Mouse (Mus musculus) intestine, embryonic 16.5 days (tissue): ENCODE data around the gene En1. TPM values are rescaled to one million over a fixed set of nuclear protein-coding genes. Genes with fewer than 3 reads are reported as not detected.
A peak's percentile ranks its signal among the peaks of the same experiment; 100 is the strongest.

Source experiments
- ATAC-seq: fragments of 200-750 bp; cut with Nextera tagmentation; 2 replicates; pipeline ENCODE4 v1.8.0; 2017; ENCODE audit warnings: moderate TSS enrichment, moderate library complexity
- H3K27ac ChIP-seq: fragments of 300-500 bp; sonication (generic); 2 replicates; pipeline ENCODE4 v1.5.1; 2014; ENCODE audit warnings: mild to moderate bottlenecking, low read length
- H3K27me3 ChIP-seq: fragments of 300-500 bp; sonication (generic); replicated peaks from 2 replicates; pipeline ENCODE4 v1.6.1; 2014; ENCODE audit warnings: low read length, control low read depth, mixed read lengths; ENCODE audit not compliant: control insufficient read depth, insufficient read depth
- H3K36me3 ChIP-seq: fragments of 300-500 bp; sonication (generic); 2 replicates; pipeline ENCODE4 v1.6.1; 2014; ENCODE audit warnings: low read length, control low read depth; ENCODE audit not compliant: control insufficient read depth, insufficient read depth
- H3K4me1 ChIP-seq: fragments of 300-500 bp; sonication (generic); 2 replicates; pipeline ENCODE4 v1.6.1; 2014; ENCODE audit warnings: low read length, control low read depth, mixed read lengths; ENCODE audit not compliant: control insufficient read depth, insufficient read depth
- H3K4me2 ChIP-seq: fragments of 300-500 bp; sonication (generic); 2 replicates; pipeline ENCODE4 v1.6.1; 2014; ENCODE audit warnings: low read depth, low read length, control low read depth
- H3K4me3 ChIP-seq: fragments of 300-500 bp; sonication (generic); 2 replicates; pipeline ENCODE4 v1.5.1; 2014; ENCODE audit warnings: mild to moderate bottlenecking, low read length
- H3K9ac ChIP-seq: fragments of 300-500 bp; sonication (generic); 2 replicates; pipeline ENCODE4 v1.6.1; 2014; ENCODE audit warnings: low read depth, low read length
- H3K9me3 ChIP-seq: fragments of 300-500 bp; sonication (generic); 2 replicates; pipeline ENCODE4 v1.6.1; 2016; ENCODE audit warnings: low read length, control low read depth; ENCODE audit not compliant: control insufficient read depth
- WGBS: fragments of 180-500 bp; shearing (Covaris S2); extraction: QIAGEN DNeasy Blood & Tissue Kit; methylation state at CpG from one replicate; pipeline ENCODE4 v1.1.7; 2014; 5-methylcytosine and 5-hydroxymethylcytosine counted together
- polyA plus RNA-seq: library from polyadenylated mRNA; unstranded; fragments of >200 nt; fragmentation: Nextera tagmentation; extraction: Ambion mirVana; gene quantifications from 2 replicates; pipeline ENCODE4 v1.2.1, GENCODE M21; 2015

Gene En1
- polyA plus RNA-seq, 1 experiment from 2014 or later: not detected

DNA sequence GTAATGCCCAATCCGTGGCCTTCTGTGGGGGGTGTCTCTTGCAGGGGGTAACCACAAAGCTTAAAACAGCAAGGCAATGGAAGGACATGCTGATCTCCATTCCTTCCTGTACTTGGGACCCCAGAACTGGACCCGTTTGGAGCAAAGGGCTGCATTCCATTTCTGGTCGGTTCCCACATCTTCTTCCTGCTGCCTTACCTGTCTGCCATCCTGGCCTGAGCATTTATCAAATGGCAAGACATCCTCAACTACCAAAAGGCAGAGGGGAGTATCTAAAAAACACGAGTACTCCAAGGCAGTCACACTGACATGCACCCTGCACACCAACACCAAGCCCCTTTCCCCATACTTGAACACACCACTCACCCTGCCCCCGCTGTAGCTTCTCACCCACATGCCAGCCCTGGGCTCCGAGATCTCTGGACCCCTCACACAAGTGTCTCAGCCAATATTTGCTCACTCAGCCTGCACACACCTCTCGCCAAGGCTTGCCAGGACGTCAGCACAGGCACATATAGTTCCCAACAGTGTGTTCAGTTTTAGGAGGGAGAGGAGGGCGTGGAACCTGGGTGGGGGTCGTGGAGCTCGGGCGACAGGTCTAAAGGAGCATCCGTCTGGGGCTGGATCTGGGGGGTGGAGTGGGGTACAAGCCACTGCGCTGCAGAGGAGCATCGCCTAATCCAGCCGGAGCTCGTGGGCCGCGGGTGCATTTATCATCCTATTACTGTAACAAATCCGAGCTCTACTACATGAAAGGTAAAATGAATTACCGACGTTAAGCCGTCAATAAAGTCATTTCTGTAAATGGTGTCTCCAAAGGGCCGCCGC lies 2.7 kb upstream of the En1 start:
- no peaks in the 10 kb centered on the region for H3K9me3 ChIP-seq
- WGBS: 2% methylated on average over 25 of the region's 25 CpGs
- no peak overlapping the region for H3K27ac ChIP-seq
- H3K4me3 ChIP-seq: no peak overlapping the region
- no peaks in the 10 kb centered on the region for H3K36me3 ChIP-seq
- H3K27me3 ChIP-seq: peaks cover 90% of the 10 kb centered on the region
- no peak for ATAC-seq
- peaks cover 12% of the 10 kb centered on the region for H3K4me1 ChIP-seq
- H3K4me2 ChIP-seq: no peak overlapping the region
- no peak overlapping the region for H3K9ac ChIP-seq

DNA sequence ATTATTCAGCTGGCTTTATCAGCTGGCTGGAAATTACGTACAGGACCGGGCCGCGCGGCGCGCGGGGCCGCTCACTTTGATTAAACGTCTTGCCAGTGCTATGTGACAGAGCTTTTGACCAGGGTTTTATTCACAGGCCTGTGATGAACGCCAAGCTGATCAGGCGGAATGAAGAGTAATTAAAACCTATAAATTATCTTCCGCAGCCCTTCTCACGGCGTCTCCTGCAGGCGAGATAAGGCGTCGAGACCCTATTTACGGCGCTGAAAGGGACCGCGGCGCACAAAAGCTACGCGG lies 2.1 kb upstream of the En1 start:
- no peak overlapping the region for H3K4me3 ChIP-seq
- no peaks in the 10 kb centered on the region for H3K9me3 ChIP-seq
- H3K4me2 ChIP-seq: no peak overlapping the region
- no peak overlapping the region for H3K27ac ChIP-seq
- H3K9ac ChIP-seq: no peak overlapping the region
- under 1% methylated on average over 25 of the region's 25 CpGs for WGBS
- ATAC-seq: no peak
- peaks cover 90% of the 10 kb centered on the region for H3K27me3 ChIP-seq
- H3K36me3 ChIP-seq: no peaks in the 10 kb centered on the region
- H3K4me1 ChIP-seq: peaks cover 12% of the 10 kb centered on the region

DNA sequence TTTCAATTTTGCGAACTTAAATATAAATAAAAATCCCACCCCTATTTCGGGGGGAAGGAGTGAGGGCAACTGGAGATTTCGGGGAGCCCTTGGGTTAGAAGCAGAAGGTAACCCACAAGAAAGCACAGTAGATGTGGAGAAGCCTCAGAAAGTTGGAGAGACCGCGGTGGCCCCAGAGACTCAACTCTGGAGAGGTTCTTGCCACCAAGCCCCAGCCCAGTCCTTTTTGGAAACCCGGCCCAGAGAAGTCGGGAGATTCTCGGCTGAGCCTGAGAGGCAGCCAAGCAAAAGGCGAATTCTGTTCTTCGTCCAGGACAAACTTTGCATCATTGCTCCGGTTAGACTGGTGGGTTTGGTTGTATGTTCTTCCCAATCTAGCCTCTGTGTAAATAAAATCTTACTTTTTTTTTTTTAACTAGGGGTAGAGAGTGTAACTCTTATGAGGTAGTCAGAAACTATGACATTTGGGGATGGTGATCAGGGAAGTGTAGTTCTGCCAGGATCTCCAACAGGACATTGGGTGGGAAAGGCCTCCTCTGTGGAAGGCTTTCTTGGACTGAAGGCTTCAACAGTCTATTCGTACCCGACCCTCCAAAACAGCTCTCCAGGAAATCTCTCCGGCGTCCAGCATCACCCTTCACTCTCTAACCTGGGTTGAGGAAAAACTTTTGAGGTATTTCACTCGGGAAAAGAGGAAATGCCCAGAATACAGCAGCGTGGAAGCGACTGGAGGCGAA lies 1.5 kb upstream of the En1 start:
- no peak for ATAC-seq
- Histone ChIP-seq H3K9ac (no peak overlapping the region), H3K4me3 (no peak overlapping the region), H3K4me2 (no peak overlapping the region), H3K27me3 (peaks cover 90% of the 10 kb centered on the region), H3K9me3 (no peaks in the 10 kb centered on the region), H3K4me1 (peaks cover 12% of the 10 kb centered on the region), H3K27ac (no peak overlapping the region), H3K36me3 (no peaks in the 10 kb centered on the region)
- 2% methylated on average over 19 of the region's 19 CpGs for WGBS

DNA sequence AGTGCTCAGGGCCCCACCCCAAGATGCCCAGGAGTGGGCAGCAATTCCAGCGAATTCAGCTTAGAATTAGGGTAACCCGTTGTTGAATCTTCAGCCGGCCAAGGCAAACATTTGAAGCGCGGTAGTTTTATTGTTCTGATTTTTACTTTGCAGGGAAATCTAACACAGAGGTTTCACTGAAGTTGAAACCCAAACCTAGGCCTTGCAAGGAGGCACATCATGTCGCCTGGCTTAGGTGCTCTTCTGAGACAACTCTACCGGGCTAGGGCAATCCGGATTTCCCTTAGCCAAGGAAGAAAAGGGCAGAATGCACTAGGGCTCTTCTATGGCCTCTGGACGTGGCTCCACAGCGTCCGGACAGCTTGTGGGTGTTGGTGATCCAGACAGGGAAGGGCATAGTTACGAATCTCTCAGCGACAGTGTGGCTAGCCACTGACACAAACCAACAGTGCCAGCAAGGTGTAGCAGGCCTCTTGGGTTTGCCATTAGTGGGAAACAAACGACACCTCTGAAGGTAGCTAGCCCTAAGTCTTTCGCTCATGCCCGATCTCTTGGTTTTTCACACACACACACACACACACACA lies 873 bp upstream of the En1 start:
- no peaks in the 10 kb centered on the region for H3K36me3 ChIP-seq
- peaks cover 12% of the 10 kb centered on the region for H3K4me1 ChIP-seq
- H3K4me3 ChIP-seq: no peak overlapping the region
- no peak overlapping the region for H3K27ac ChIP-seq
- no peak overlapping the region for H3K9ac ChIP-seq
- H3K9me3 ChIP-seq: no peaks in the 10 kb centered on the region
- 3% methylated on average over 16 of the region's 16 CpGs for WGBS
- no peak overlapping the region for H3K4me2 ChIP-seq
- no peak for ATAC-seq
- peaks cover 88% of the 10 kb centered on the region for H3K27me3 ChIP-seq

DNA sequence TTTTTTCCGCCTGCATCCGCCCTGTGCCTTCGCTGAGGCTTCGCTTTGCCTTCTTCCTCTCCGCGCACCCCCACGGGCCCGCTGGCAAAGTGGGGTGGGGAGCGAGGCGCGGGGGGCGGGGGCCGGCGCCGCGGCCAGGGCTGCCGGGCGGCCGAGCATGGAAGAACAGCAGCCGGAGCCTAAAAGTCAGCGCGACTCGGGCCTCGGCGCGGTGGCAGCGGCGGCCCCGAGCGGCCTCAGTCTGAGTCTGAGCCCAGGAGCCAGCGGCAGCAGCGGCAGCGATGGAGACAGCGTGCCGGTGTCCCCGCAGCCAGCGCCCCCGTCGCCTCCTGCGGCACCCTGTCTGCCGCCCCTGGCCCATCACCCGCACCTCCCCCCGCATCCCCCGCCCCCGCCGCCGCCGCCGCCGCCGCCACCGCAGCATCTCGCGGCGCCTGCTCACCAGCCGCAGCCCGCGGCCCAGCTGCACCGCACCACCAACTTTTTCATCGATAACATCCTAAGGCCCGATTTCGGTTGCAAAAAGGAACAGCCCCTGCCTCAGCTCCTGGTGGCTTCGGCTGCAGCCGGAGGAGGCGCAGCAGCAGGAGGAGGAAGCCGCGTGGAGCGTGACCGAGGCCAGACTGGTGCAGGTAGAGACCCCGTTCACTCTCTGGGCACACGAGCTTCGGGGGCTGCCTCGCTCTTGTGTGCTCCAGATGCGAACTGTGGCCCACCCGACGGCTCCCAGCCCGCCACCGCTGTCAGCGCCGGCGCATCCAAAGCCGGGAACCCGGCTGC lies 848 bp downstream of the En1 start:
- Histone ChIP-seq H3K9ac (peak overlapping the region; percentile 57; the same call in 1 of the 2 replicates), H3K9me3 (no peaks in the 10 kb centered on the region), H3K4me2 (peak overlapping the region; percentile 82), H3K36me3 (no peaks in the 10 kb centered on the region), H3K4me3 (peak overlapping the region; percentile 54), H3K4me1 (peaks cover 12% of the 10 kb centered on the region), H3K27ac (no peak overlapping the region), H3K27me3 (peaks cover 87% of the 10 kb centered on the region)
- peak; percentile 60; the same call in 1 of the 2 replicates for ATAC-seq
- WGBS: 2% methylated on average over 62 of the region's 83 CpGs

DNA sequence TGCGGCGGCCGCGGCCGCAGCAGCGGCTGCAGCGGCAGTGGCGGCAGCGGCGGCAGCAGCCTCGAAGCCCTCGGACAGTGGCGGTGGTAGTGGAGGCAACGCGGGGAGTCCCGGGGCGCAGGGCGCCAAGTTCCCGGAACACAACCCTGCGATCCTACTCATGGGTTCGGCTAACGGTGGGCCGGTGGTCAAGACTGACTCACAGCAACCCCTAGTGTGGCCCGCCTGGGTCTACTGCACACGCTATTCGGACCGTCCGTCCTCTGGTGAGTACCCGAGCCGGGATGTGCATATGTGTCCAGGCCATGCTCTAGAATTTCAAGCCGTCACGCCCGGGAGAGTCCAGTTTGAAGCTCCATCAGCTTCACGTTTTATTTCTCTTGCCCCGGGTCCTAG lies 1.4 kb downstream of the En1 start:
- no peaks in the 10 kb centered on the region for H3K9me3 ChIP-seq
- no peak overlapping the region for H3K27ac ChIP-seq
- no peaks in the 10 kb centered on the region for H3K36me3 ChIP-seq
- H3K4me3 ChIP-seq: peak overlapping the region; percentile 54
- no peak overlapping the region for H3K9ac ChIP-seq
- peaks cover 12% of the 10 kb centered on the region for H3K4me1 ChIP-seq
- peaks cover 88% of the 10 kb centered on the region for H3K27me3 ChIP-seq
- 0 out of 2 replicates have a peak, but pooled peaks have one; percentile 6 for ATAC-seq
- H3K4me2 ChIP-seq: peak overlapping the region; percentile 82
- WGBS: 2% methylated on average over 35 of the region's 35 CpGs

DNA sequence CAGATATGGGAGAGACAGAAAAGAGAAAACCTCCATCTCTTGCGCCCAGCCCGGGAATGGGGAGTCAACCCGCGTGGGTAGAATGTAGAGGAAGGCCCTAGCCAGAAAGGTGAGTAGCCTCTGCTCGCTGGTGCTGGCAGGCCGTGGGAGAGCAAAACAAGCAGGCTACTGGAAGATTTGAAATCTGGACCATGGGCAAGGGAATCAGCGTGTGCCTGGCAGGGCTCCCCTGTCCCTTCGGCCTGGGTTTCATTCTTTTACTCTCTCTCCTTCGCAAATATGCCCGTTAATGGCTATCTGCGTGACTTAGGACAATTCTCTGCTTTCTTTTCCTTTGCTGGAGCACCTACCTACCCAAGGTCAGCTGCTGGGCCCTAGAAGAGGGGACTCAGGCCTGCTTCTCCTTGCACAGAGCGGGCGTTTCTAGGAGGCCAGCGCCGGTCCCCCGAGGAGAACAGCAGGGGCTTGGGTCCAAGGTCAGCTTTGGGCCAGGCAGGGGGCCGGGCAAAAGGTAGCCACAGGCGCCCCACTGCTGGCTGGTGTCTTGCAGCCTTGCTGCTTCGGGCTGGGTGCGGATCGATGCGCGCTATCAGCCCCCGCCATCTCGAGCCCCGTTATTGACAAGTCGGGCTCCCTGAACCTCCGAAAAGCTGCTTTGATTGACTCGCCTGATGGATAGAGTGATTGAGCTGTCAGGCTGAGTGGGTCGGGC lies 2.4 kb downstream of the En1 start:
- Histone ChIP-seq H3K4me1 (peaks cover 12% of the 10 kb centered on the region), H3K27me3 (peaks cover 88% of the 10 kb centered on the region), H3K27ac (no peak overlapping the region), H3K36me3 (no peaks in the 10 kb centered on the region), H3K9me3 (no peaks in the 10 kb centered on the region), H3K9ac (no peak overlapping the region), H3K4me2 (no peak overlapping the region), H3K4me3 (no peak overlapping the region)
- no peak for ATAC-seq
- 3% methylated on average over 30 of the region's 30 CpGs for WGBS

DNA sequence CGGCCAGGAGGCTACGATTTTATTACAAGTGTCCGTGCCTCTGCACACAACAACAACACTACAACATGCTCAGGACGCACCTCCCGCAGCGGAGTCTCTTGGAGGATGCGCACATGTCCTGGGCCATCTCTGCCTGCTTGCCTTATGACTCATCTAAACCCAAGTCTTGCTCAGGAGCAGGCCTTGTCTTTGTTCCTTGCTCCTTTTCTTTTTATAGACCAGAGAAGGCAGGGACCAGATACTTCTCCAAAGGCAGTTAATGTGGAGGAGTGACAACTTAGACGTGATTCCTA lies 2.9 kb downstream of the En1 start:
- no peak overlapping the region for H3K27ac ChIP-seq
- no peak overlapping the region for H3K4me2 ChIP-seq
- ATAC-seq: no peak
- no peak overlapping the region for H3K4me3 ChIP-seq
- H3K36me3 ChIP-seq: no peaks in the 10 kb centered on the region
- 1% methylated on average over 8 of the region's 8 CpGs for WGBS
- H3K4me1 ChIP-seq: peaks cover 12% of the 10 kb centered on the region
- no peak overlapping the region for H3K9ac ChIP-seq
- peaks cover 88% of the 10 kb centered on the region for H3K27me3 ChIP-seq
- no peaks in the 10 kb centered on the region for H3K9me3 ChIP-seq
